Mouse (Mus musculus): ENCODE results near the gene Olfr92. TPM values are rescaled to one million over a fixed set of nuclear protein-coding genes. Genes with fewer than 3 reads are reported as not detected.

Gene Olfr92
- polyA plus RNA-seq, 1 experiment from 2014 or later: not detected

Other genes with a start within 250 kb of the Olfr92 start
- gene Trim40, start 230.0 kb downstream of the Olfr92 start, polyA plus RNA-seq (2014; fragmentation: Nextera tagmentation; extraction: Ambion mirVana): not detected in 2 replicates
- gene Trim31, start 222.0 kb downstream of the Olfr92 start, polyA plus RNA-seq (2014; fragmentation: Nextera tagmentation; extraction: Ambion mirVana): not detected in 2 replicates
- gene Rnf39, start 177.2 kb downstream of the Olfr92 start, polyA plus RNA-seq (2014; fragmentation: Nextera tagmentation; extraction: Ambion mirVana): 0.10 and 0.17 TPM in 2 replicates
- gene Ppp1r11, start 168.3 kb downstream of the Olfr92 start, polyA plus RNA-seq (2014; fragmentation: Nextera tagmentation; extraction: Ambion mirVana): 97.4 and 105 TPM in 2 replicates
- gene Znrd1, start 161.5 kb downstream of the Olfr92 start, polyA plus RNA-seq (2014; fragmentation: Nextera tagmentation; extraction: Ambion mirVana): 42.9 and 44.1 TPM in 2 replicates
- 7.9 and 8.6 TPM in 2 replicates for gene Znrd1as, start 161.5 kb downstream of the Olfr92 start, polyA plus RNA-seq (2014; fragmentation: Nextera tagmentation; extraction: Ambion mirVana)
- gene 2410137M14Rik, start 138.9 kb downstream of the Olfr92 start, polyA plus RNA-seq (2014; fragmentation: Nextera tagmentation; extraction: Ambion mirVana): not detected in 2 replicates
- gene H2-M5, start 130.6 kb downstream of the Olfr92 start, polyA plus RNA-seq (2014; fragmentation: Nextera tagmentation; extraction: Ambion mirVana): 0.24 and 0.49 TPM in 2 replicates
- 66.7 and 70.1 TPM in 2 replicates for gene Zfp57, start 118.9 kb downstream of the Olfr92 start, polyA plus RNA-seq (2014; fragmentation: Nextera tagmentation; extraction: Ambion mirVana)
- gene Mog, start 96.7 kb downstream of the Olfr92 start, polyA plus RNA-seq (2014; fragmentation: Nextera tagmentation; extraction: Ambion mirVana): 0.25 TPM in 1 of 2 replicates, not detected in the other
- gene Gabbr1, start 74.1 kb downstream of the Olfr92 start, polyA plus RNA-seq (2014; fragmentation: Nextera tagmentation; extraction: Ambion mirVana): 4.4 and 6.0 TPM in 2 replicates
- not detected in 2 replicates for gene Olfr90, start 31.6 kb downstream of the Olfr92 start, polyA plus RNA-seq (2014; fragmentation: Nextera tagmentation; extraction: Ambion mirVana)
- not detected in 2 replicates for gene Olfr91, start 21.8 kb downstream of the Olfr92 start, polyA plus RNA-seq (2014; fragmentation: Nextera tagmentation; extraction: Ambion mirVana)
- not detected in 2 replicates for gene Olfr93, start 41.4 kb upstream of the Olfr92 start, polyA plus RNA-seq (2014; fragmentation: Nextera tagmentation; extraction: Ambion mirVana)
- gene Ubd, start 73.8 kb upstream of the Olfr92 start, polyA plus RNA-seq (2014; fragmentation: Nextera tagmentation; extraction: Ambion mirVana): not detected in 2 replicates
- not detected in 2 replicates for gene Olfr94, start 80.9 kb upstream of the Olfr92 start, polyA plus RNA-seq (2014; fragmentation: Nextera tagmentation; extraction: Ambion mirVana)
- not detected in 2 replicates for gene Olfr95, start 93.0 kb upstream of the Olfr92 start, polyA plus RNA-seq (2014; fragmentation: Nextera tagmentation; extraction: Ambion mirVana)
- gene Olfr96, start 100.1 kb upstream of the Olfr92 start, polyA plus RNA-seq (2014; fragmentation: Nextera tagmentation; extraction: Ambion mirVana): not detected in 2 replicates
- not detected in 2 replicates for gene Olfr97, start 117.2 kb upstream of the Olfr92 start, polyA plus RNA-seq (2014; fragmentation: Nextera tagmentation; extraction: Ambion mirVana)
- not detected in 2 replicates for gene Olfr98, start 143.7 kb upstream of the Olfr92 start, polyA plus RNA-seq (2014; fragmentation: Nextera tagmentation; extraction: Ambion mirVana)
- gene H2-M3, start 150.1 kb upstream of the Olfr92 start, polyA plus RNA-seq (2014; fragmentation: Nextera tagmentation; extraction: Ambion mirVana): 0.55 and 0.72 TPM in 2 replicates
- not detected in 2 replicates for gene Olfr99, start 163.4 kb upstream of the Olfr92 start, polyA plus RNA-seq (2014; fragmentation: Nextera tagmentation; extraction: Ambion mirVana)
- not detected in 2 replicates for gene Olfr101, start 184.2 kb upstream of the Olfr92 start, polyA plus RNA-seq (2014; fragmentation: Nextera tagmentation; extraction: Ambion mirVana)
- gene Olfr102, start 197.0 kb upstream of the Olfr92 start, polyA plus RNA-seq (2014; fragmentation: Nextera tagmentation; extraction: Ambion mirVana): not detected in 2 replicates
- gene Olfr103, start 219.6 kb upstream of the Olfr92 start, polyA plus RNA-seq (2014; fragmentation: Nextera tagmentation; extraction: Ambion mirVana): not detected in 2 replicates
- gene Olfr104-ps, start 239.5 kb upstream of the Olfr92 start, polyA plus RNA-seq (2014; fragmentation: Nextera tagmentation; extraction: Ambion mirVana): not detected in 2 replicates

Measured in heart, embryonic 11.5 days (tissue).